In genomic region chr14:122255562-122256260, GRCm38 (mm10) we compare ENCODE assay signal across 12 mouse cellular contexts.
DNase-seq lines count a peak whose midpoint lies in the region; ATAC-seq and TF ChIP-seq lines count a peak whose summit lies in the region.
"Had no signal": no experiment of that assay in that cellular context is flagged by ENCODE, and none has a peak within 500 bp of the region (broad histone marks: within the 10 kb centered on the region; RNA-seq: fewer than 3 reads in every experiment).

No protein-coding gene starts in this region.

- ATAC-seq in kidney, postnatal 0 days (replicated peaks; ENCODE audit: low FRiP score, low read depth), result no peak
- ATAC-seq in forebrain, embryonic 13.5 days, result peak; percentile 26; the same call in 1 of the 2 replicates
- no peak for ATAC-seq in limb, embryonic 13.5 days (ENCODE audit: low FRiP score, low read depth)

- no peaks in the 10 kb centered on the region for H3K9me3 ChIP-seq in kidney, postnatal 0 days (replicated peaks; ENCODE audit: low read length)
- no peaks in the 10 kb centered on the region for H3K9me3 ChIP-seq in forebrain, embryonic 13.5 days (replicated peaks)
- H3K9me3 ChIP-seq in limb, embryonic 13.5 days, result no peaks in the 10 kb centered on the region

- no peak overlapping the region for H3K9ac ChIP-seq in kidney, postnatal 0 days (ENCODE audit: low read depth, low read length)
- no peak overlapping the region for H3K9ac ChIP-seq in forebrain, embryonic 13.5 days
- H3K9ac ChIP-seq in limb, embryonic 13.5 days, result no peak overlapping the region

- intact Hi-C loops in left cerebral cortex, postnatal 14 days (cut with DNase I), result no loop called here

- 7% methylated on average over 21 of the region's 21 CpGs for WGBS in kidney, postnatal 0 days
- 2% methylated on average over 21 of the region's 21 CpGs for WGBS in forebrain, embryonic 13.5 days
- WGBS in limb, embryonic 13.5 days, result 2% methylated on average over 21 of the region's 21 CpGs

- H3K27me3 ChIP-seq in kidney, postnatal 0 days (ENCODE audit: insufficient read depth, low read length), result peaks cover 7% of the 10 kb centered on the region
- H3K27me3 ChIP-seq in forebrain, embryonic 13.5 days, result peaks cover 33% of the 10 kb centered on the region
- H3K27me3 ChIP-seq in limb, embryonic 13.5 days, result peaks cover 78% of the 10 kb centered on the region
- H3K27me3 ChIP-seq: Patski had no signal

- no peak overlapping the region for H3K27ac ChIP-seq in kidney, postnatal 0 days
- peak overlapping the region; percentile 55 for H3K27ac ChIP-seq in forebrain, embryonic 13.5 days
- H3K27ac ChIP-seq in limb, embryonic 13.5 days, result no peak overlapping the region

- DNase-seq in kidney, postnatal 0 days (ENCODE audit: low spot score), result no peak
- no peak for DNase-seq in kidney, postnatal 14 days
- DNase-seq in retina, postnatal 1 day, result peak; percentile 50
- no peak for DNase-seq in gastrocnemius, postnatal 10 days
- no peak for DNase-seq in urinary bladder, postnatal 10 days (ENCODE audit: low spot score)
- DNase-seq in left cerebral cortex, postnatal 14 days (ENCODE audit: low spot score in 2 of 2), result no peak
- DNase-seq: gastrocnemius, postnatal 36 days; right cerebral cortex, postnatal 4 days; thymus, postnatal 25 days had no signal

- no peaks in the 10 kb centered on the region for H3K4me1 ChIP-seq in kidney, postnatal 0 days (replicated peaks; ENCODE audit: insufficient read depth, low read length)
- H3K4me1 ChIP-seq in forebrain, embryonic 13.5 days, result peaks cover 38% of the 10 kb centered on the region
- peaks cover 20% of the 10 kb centered on the region for H3K4me1 ChIP-seq in limb, embryonic 13.5 days

- no peaks in the 10 kb centered on the region for H3K36me3 ChIP-seq in kidney, postnatal 0 days (ENCODE audit: insufficient read depth, low read length)
- no peaks in the 10 kb centered on the region for H3K36me3 ChIP-seq in forebrain, embryonic 13.5 days (ENCODE audit: poor library complexity, severe bottlenecking)
- no peaks in the 10 kb centered on the region for H3K36me3 ChIP-seq in limb, embryonic 13.5 days

- H3K4me2 ChIP-seq in kidney, postnatal 0 days (ENCODE audit: low read length), result peak overlapping the region; percentile 18
- H3K4me2 ChIP-seq in forebrain, embryonic 13.5 days, result peak overlapping the region; percentile 47
- peak overlapping the region; percentile 49 for H3K4me2 ChIP-seq in limb, embryonic 13.5 days (replicated peaks)

- no peak overlapping the region for H3K4me3 ChIP-seq in kidney, postnatal 0 days (replicated peaks; ENCODE audit: low read depth, low read length)
- peak overlapping the region; percentile 14; the same call in 1 of the 2 replicates for H3K4me3 ChIP-seq in forebrain, embryonic 13.5 days
- peak overlapping the region; percentile 22 for H3K4me3 ChIP-seq in limb, embryonic 13.5 days

- TF ChIP-seq CTCF in kidney, postnatal 0 days (IDR thresholded peaks at IDR 0.05; ENCODE audit: low read depth), result no peak
